Mouse (Mus musculus): ENCODE measurements around the gene Syt17. TPM values are rescaled to one million over a fixed set of nuclear protein-coding genes. Genes with fewer than 3 reads are reported as not detected.

Gene Syt17
- polyA plus RNA-seq, 1 experiment: not detected

DNA sequence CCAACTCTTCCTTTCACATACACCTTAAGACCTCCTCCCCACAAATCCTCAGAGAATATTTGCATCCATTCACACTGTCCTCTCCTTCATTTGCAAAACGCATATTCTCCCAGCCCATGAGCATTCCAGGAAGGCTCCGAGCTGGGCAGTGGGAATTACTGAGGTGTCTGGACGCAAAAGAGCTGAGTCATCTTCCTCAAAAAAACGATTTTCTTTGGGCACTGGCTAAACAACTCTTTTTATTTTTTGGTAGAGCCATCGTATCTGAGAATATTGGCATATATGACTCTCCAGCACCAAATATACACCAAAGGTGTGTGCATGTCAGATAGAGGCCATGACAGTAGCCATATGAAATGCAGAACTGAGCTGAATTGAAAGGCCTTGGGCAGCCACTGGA lies 38.9 kb upstream of the Syt17 start:
- TF ChIP-seq CTCF (IDR thresholded peaks at IDR 0.05; ENCODE audit: insufficient read depth, low read depth, low read length) (no peak), POLR2A (IDR thresholded peaks at IDR 0.05; ENCODE audit: insufficient read depth, low read depth, low read length) (no peak)

GRCm38 (mm10) chr7:118483996-118484395 lies 36.0 kb upstream of the Syt17 start:
- H3K4me1 ChIP-seq (ENCODE audit: control insufficient read depth, insufficient read depth, low read length): no peaks in the 10 kb centered on the region
- WGBS: 86% methylated on average over 1 of the region's 1 CpGs
- H3K27ac ChIP-seq (ENCODE audit: insufficient read depth, low read depth, low read length): no peak overlapping the region
- no peak overlapping the region for H3K4me3 ChIP-seq (ENCODE audit: insufficient read depth, low read depth, low read length)
- TF ChIP-seq CTCF (IDR thresholded peaks at IDR 0.05; ENCODE audit: insufficient read depth, low read depth, low read length) (no peak), POLR2A (IDR thresholded peaks at IDR 0.05; ENCODE audit: insufficient read depth, low read depth, low read length) (no peak)

More for the DNA sequence above, 38.9 kb upstream of the Syt17 start:
- H3K4me1 ChIP-seq (ENCODE audit: control insufficient read depth, insufficient read depth, low read length): peaks cover 17% of the 10 kb centered on the region
- H3K27ac ChIP-seq (ENCODE audit: insufficient read depth, low read depth, low read length): no peak overlapping the region
- WGBS: 73% methylated on average over 5 of the region's 5 CpGs
- H3K4me3 ChIP-seq (ENCODE audit: insufficient read depth, low read depth, low read length): no peak overlapping the region

DNA sequence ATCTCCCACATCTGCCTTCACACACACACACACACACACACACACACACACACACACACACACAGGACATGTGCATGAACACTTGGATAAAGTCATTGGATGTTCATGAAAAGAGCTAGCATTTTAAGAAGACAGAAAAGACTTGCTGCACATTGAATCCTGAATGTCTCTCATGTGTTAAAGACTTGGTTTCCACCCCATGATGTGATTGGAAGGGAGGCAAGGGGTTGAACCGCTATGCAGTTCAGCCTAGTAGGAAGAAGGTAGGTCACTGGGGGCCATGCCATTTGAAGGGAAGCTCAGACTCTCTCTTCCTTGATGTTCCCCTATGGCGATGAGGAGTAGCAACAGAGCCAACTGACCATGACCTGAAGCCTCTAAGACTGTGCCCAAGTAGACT lies 34.0 kb upstream of the Syt17 start:
- TF ChIP-seq POLR2A (IDR thresholded peaks at IDR 0.05; ENCODE audit: insufficient read depth, low read depth, low read length): no peak
- no peak for TF ChIP-seq CTCF (IDR thresholded peaks at IDR 0.05; ENCODE audit: insufficient read depth, low read depth, low read length)
- WGBS: 95% methylated on average over 2 of the region's 2 CpGs

GRCm38 (mm10) chr7:118481047-118481810 lies 33.2 kb upstream of the Syt17 start:
- H3K27ac ChIP-seq (ENCODE audit: insufficient read depth, low read depth, low read length): no peak overlapping the region
- 84% methylated on average over 10 of the region's 10 CpGs for WGBS
- no peak for TF ChIP-seq CTCF (IDR thresholded peaks at IDR 0.05; ENCODE audit: insufficient read depth, low read depth, low read length)
- no peak for TF ChIP-seq POLR2A (IDR thresholded peaks at IDR 0.05; ENCODE audit: insufficient read depth, low read depth, low read length)
- H3K4me3 ChIP-seq (ENCODE audit: insufficient read depth, low read depth, low read length): no peak overlapping the region
- no peaks in the 10 kb centered on the region for H3K4me1 ChIP-seq (ENCODE audit: control insufficient read depth, insufficient read depth, low read length)

More for the DNA sequence above, 34.0 kb upstream of the Syt17 start:
- no peak overlapping the region for H3K4me3 ChIP-seq (ENCODE audit: insufficient read depth, low read depth, low read length)
- no peak overlapping the region for H3K27ac ChIP-seq (ENCODE audit: insufficient read depth, low read depth, low read length)
- H3K4me1 ChIP-seq (ENCODE audit: control insufficient read depth, insufficient read depth, low read length): no peaks in the 10 kb centered on the region

DNA sequence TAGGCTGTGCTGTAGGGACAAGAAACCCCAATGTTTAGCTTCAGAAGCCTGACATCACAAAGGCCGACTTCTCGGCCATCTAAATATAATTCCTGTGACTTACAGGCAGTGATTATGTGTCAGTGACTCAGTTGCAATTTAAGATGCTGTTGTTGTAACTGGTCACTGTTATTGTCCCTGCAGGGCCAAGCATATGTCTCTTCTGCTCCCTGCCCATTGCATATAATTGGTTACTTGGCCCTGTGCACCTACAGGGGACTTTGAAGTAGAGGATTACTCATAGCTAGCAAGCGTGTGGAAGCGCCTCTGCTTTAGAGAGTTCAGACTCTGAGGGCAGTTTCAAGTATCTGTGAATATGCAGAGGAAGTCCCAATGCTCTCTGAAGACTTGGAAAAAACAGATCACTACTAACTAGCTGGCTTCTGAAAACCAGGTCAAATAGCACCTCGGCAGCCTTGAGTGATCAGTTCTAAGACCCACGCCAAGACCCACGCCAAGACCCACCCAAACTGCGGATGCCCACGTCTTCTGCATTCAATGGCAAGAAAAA lies 32.2 kb upstream of the Syt17 start:
- no peak overlapping the region for H3K4me3 ChIP-seq (ENCODE audit: insufficient read depth, low read depth, low read length)
- 83% methylated on average over 9 of the region's 9 CpGs for WGBS
- TF ChIP-seq CTCF (IDR thresholded peaks at IDR 0.05; ENCODE audit: insufficient read depth, low read depth, low read length): no peak
- no peak for TF ChIP-seq POLR2A (IDR thresholded peaks at IDR 0.05; ENCODE audit: insufficient read depth, low read depth, low read length)
- no peaks in the 10 kb centered on the region for H3K4me1 ChIP-seq (ENCODE audit: control insufficient read depth, insufficient read depth, low read length)
- no peak overlapping the region for H3K27ac ChIP-seq (ENCODE audit: insufficient read depth, low read depth, low read length)

DNA sequence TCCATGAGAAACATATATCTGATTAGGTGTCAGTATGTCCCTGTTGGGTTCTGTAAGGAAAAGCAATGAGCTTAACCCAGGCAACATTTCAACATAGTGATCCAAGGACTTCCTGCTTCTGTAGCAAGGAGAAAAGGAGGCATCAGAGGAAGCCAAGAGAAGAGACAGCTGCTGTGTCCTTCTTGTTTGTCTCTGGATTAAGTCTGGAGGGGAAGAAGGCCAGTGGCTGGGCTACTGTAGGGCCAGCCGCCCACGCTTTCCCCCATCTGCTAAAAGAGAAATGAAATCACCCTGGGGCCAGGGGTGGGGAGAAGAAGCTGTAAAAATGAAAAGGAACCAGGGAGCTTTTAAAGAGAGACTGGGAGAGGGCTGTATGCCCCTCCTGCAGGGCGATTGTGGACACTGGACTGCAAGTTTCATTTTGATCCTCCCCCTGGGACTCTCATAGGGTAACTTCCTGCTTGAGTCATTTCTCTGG lies 30.9 kb upstream of the Syt17 start:
- no peak overlapping the region for H3K4me3 ChIP-seq (ENCODE audit: insufficient read depth, low read depth, low read length)
- WGBS: 62% methylated on average over 3 of the region's 3 CpGs
- TF ChIP-seq CTCF (IDR thresholded peaks at IDR 0.05; ENCODE audit: insufficient read depth, low read depth, low read length): no peak
- no peak for TF ChIP-seq POLR2A (IDR thresholded peaks at IDR 0.05; ENCODE audit: insufficient read depth, low read depth, low read length)
- H3K27ac ChIP-seq (ENCODE audit: insufficient read depth, low read depth, low read length): no peak overlapping the region
- no peaks in the 10 kb centered on the region for H3K4me1 ChIP-seq (ENCODE audit: control insufficient read depth, insufficient read depth, low read length)

DNA sequence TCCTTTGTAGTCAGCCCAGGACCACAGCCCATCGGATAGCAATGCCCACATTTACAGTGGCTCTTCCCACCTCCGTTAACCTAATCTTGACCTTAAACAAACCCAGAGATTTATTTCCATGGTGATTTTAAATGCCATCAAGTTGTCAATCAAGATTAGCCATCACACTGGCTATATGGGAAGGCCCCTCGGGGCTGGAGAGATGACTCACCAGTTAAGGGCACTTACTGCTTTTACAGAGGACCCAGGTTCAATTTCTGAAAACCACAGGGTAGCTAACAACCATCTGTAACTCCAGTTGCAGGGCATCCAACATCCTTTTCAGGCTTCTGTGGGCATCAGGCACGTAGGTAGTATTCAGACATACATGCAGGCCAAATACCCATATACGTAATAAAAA lies 28.4 kb upstream of the Syt17 start:
- Histone ChIP-seq H3K4me3 (ENCODE audit: insufficient read depth, low read depth, low read length) (no peak overlapping the region), H3K27ac (ENCODE audit: insufficient read depth, low read depth, low read length) (no peak overlapping the region), H3K4me1 (ENCODE audit: control insufficient read depth, insufficient read depth, low read length) (no peaks in the 10 kb centered on the region)
- TF ChIP-seq POLR2A (IDR thresholded peaks at IDR 0.05; ENCODE audit: insufficient read depth, low read depth, low read length): no peak
- WGBS: 73% methylated on average over 5 of the region's 5 CpGs

DNA sequence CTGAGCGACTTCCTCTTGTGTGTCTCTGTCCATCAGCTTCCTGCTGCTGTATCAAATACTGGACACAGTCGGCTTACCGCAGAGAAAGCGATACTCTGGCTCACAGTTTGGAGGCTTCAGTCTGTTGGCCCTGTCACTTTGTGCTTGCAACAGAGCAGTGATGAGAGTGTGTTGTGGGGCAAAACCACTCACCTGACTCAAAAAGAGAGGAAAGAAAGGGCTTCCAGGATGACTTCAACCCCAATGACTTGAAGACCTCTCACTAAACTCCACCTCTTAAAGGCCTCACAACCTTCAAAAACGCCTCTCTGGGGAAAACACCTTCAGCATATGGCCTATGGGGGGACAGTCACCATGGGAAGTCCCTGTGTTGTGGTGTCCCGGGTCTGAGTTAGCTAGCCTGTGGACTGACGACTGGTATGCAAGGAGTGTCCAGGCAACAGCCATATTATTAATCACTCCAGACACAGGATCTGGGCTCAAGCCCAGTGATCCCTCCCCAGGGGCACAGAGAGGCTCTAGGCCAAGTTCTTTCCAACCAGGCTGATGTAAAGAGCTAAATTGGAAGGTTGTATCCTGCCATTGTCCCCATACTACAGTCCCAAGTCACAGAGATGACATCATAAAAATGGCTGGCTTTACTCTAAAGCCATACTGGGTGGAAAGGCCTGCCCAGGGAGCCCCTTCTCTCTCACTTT lies 27.1 kb upstream of the Syt17 start:
- no peak overlapping the region for H3K4me3 ChIP-seq (ENCODE audit: insufficient read depth, low read depth, low read length)
- no peak overlapping the region for H3K27ac ChIP-seq (ENCODE audit: insufficient read depth, low read depth, low read length)
- TF ChIP-seq CTCF (IDR thresholded peaks at IDR 0.05; ENCODE audit: insufficient read depth, low read depth, low read length) (no peak), POLR2A (IDR thresholded peaks at IDR 0.05; ENCODE audit: insufficient read depth, low read depth, low read length) (no peak)
- 86% methylated on average over 7 of the region's 7 CpGs for WGBS
- H3K4me1 ChIP-seq (ENCODE audit: control insufficient read depth, insufficient read depth, low read length): no peaks in the 10 kb centered on the region

- TF ChIP-seq POLR2A (IDR thresholded peaks at IDR 0.05; ENCODE audit: insufficient read depth, low read depth, low read length) (no peak), CTCF (IDR thresholded peaks at IDR 0.05; ENCODE audit: insufficient read depth, low read depth, low read length) (no peak)
- 98% methylated on average over 1 of the region's 1 CpGs for WGBS
Observed at GRCm38 (mm10) chr7:118472886-118473285, 24.9 kb upstream of the Syt17 start.

More at GRCm38 (mm10) chr7:118472886-118473285, 24.9 kb upstream of the Syt17 start:
- H3K27ac ChIP-seq (ENCODE audit: insufficient read depth, low read depth, low read length): no peak overlapping the region
- no peaks in the 10 kb centered on the region for H3K4me1 ChIP-seq (ENCODE audit: control insufficient read depth, insufficient read depth, low read length)
- no peak overlapping the region for H3K4me3 ChIP-seq (ENCODE audit: insufficient read depth, low read depth, low read length)
